Mouse (Mus musculus): ENCODE measurements around the gene Dhx16. TPM values are rescaled to one million over a fixed set of nuclear protein-coding genes. Genes with fewer than 3 reads are reported as not detected.
"Not testable (repeated sequence)": the region's sequence is repeated elsewhere in the genome, so short reads cannot be mapped to it uniquely, and the experiment has no call there.

The Dhx16 gene
- total RNA-seq, 2 experiments from 2014 or later: 37.4 to 38.8 TPM

- peak; percentile 96 for DNase-seq
Measured at GRCm38 (mm10) chr17:35919060-35919715, 39.6 kb downstream of the Dhx16 start.

GRCm38 (mm10) chr17:35919864-35920301 lies 40.3 kb downstream of the Dhx16 start:
- no peak for DNase-seq
- intact Hi-C loops (cut with DNase I): no loop called here

More at GRCm38 (mm10) chr17:35919060-35919715, 39.6 kb downstream of the Dhx16 start:
- intact Hi-C loops (cut with DNase I): no loop called here

GRCm38 (mm10) chr17:35920384-35920783 lies 40.8 kb downstream of the Dhx16 start:
- no peak for DNase-seq
- intact Hi-C loops (cut with DNase I): no loop called here

GRCm38 (mm10) chr17:35920862-35921562 lies 41.4 kb downstream of the Dhx16 start:
- DNase-seq: no peak
- intact Hi-C loops (cut with DNase I): no loop called here

GRCm38 (mm10) chr17:35921710-35922109 lies 42.1 kb downstream of the Dhx16 start:
- no peak for DNase-seq
- intact Hi-C loops (cut with DNase I): no loop called here

- intact Hi-C loops (cut with DNase I): no loop called here
- no peak for DNase-seq
Measured at GRCm38 (mm10) chr17:35922566-35922965, 42.9 kb downstream of the Dhx16 start.

- intact Hi-C loops (cut with DNase I): no loop called here
- DNase-seq: no peak
Measured at GRCm38 (mm10) chr17:35923281-35923680, 43.7 kb downstream of the Dhx16 start.

- DNase-seq: no peak
- intact Hi-C loops (cut with DNase I): loop anchor here (2.0 kb wide), 1 partner anchor 29 kb away; no protein-coding TSS in a partner anchor
Measured at GRCm38 (mm10) chr17:35927471-35927870, 47.9 kb downstream of the Dhx16 start.

- intact Hi-C loops (cut with DNase I): no loop called here
- no peak for DNase-seq
Measured at GRCm38 (mm10) chr17:35929534-35929933, 49.9 kb downstream of the Dhx16 start.

- intact Hi-C loops (cut with DNase I): no loop called here
- no peak for DNase-seq
Measured at GRCm38 (mm10) chr17:35930627-35931026, 51.0 kb downstream of the Dhx16 start.

GRCm38 (mm10) chr17:35932608-35933007 lies 53.0 kb downstream of the Dhx16 start:
- intact Hi-C loops (cut with DNase I): no loop called here
- DNase-seq: no peak

- DNase-seq; intact Hi-C loops (cut with DNase I): not testable (repeated sequence)
Measured at GRCm38 (mm10) chr17:35935763-35936162, 56.1 kb downstream of the Dhx16 start.

GRCm38 (mm10) chr17:35937700-35938348 lies 58.2 kb downstream of the Dhx16 start:
- intact Hi-C loops (cut with DNase I): no loop called here

GRCm38 (mm10) chr17:35939108-35939507 lies 59.5 kb downstream of the Dhx16 start:
- DNase-seq: no peak
- intact Hi-C loops (cut with DNase I): no loop called here

More at GRCm38 (mm10) chr17:35937700-35938348, 58.2 kb downstream of the Dhx16 start:
- peak; percentile 39 for DNase-seq

GRCm38 (mm10) chr17:35939941-35940340 lies 60.3 kb downstream of the Dhx16 start:
- intact Hi-C loops (cut with DNase I): no loop called here
- DNase-seq: no peak

Small RNA genes lying within 50 kb of the gene (microRNA-seq; reads per million reads assigned to microRNA genes)
- 2.4 reads per million for gene Gm28033
- gene Mir1894: not detected

Other genes starting within 250 kb of the Dhx16 start
- gene Mucl3, start 236.1 kb upstream of the Dhx16 start, total RNA-seq (2021): not detected
- 10 to 100 TPM; 51.5 to 53.3 TPM for gene Vars2, start 212.2 kb upstream of the Dhx16 start, total RNA-seq (2021)
- 10 to 100 TPM; 29.1 to 31.8 TPM for gene Gtf2h4, start 206.1 kb upstream of the Dhx16 start, total RNA-seq (2021)
- gene Ddr1, start 175.2 kb upstream of the Dhx16 start, total RNA-seq (2021): 10 to 100 TPM; 42.6 to 50.1 TPM
- 1 to 10 TPM; 4.8 to 5.1 TPM for gene Ier3, start 58.1 kb upstream of the Dhx16 start, total RNA-seq (2021)
- 100 to 1,000 TPM; 113 TPM for gene Flot1, start 56.6 kb upstream of the Dhx16 start, total RNA-seq (2021)
- 1,000 to 10,000 TPM; 2,525 to 2,580 TPM for gene Tubb5, start 41.5 kb upstream of the Dhx16 start, total RNA-seq (2021)
- gene Mdc1, start 38.3 kb upstream of the Dhx16 start, total RNA-seq (2021): 10 to 100 TPM; 30.1 to 30.4 TPM
- gene Nrm, start 18.5 kb upstream of the Dhx16 start, total RNA-seq (2021): 1 to 10 TPM; 6.1 to 7.0 TPM
- gene Ppp1r18, start 14.2 kb upstream of the Dhx16 start, total RNA-seq (2021): 10 to 100 TPM; 43.3 to 52.7 TPM
- 10 to 100 TPM; 59.8 to 69.2 TPM for gene 2310061I04Rik, start 17.6 kb downstream of the Dhx16 start, total RNA-seq (2021)
- gene Atat1, start 30.3 kb downstream of the Dhx16 start, total RNA-seq (2021): 100 to 1,000 TPM; 285 to 292 TPM
- gene Mrps18b, start 36.6 kb downstream of the Dhx16 start, total RNA-seq (2021): 10 to 100 TPM; 45.9 to 47.4 TPM
- gene Ppp1r10, start 36.6 kb downstream of the Dhx16 start, total RNA-seq (2021): 10 to 100 TPM; 75.1 to 76.5 TPM
- gene Abcf1, start 89.9 kb downstream of the Dhx16 start, total RNA-seq (2021): 10 to 100 TPM; 95.0 to 97.0 TPM
- 100 to 1,000 TPM in 1 of 2 experiments, 10 to 100 TPM in 1; 98.2 to 107 TPM for gene Gnl1, start 100.0 kb downstream of the Dhx16 start, total RNA-seq (2021)
- 10 to 100 TPM; 82.0 to 84.5 TPM for gene Prr3, start 100.4 kb downstream of the Dhx16 start, total RNA-seq (2021)
- gene H2-T24, start 140.7 kb downstream of the Dhx16 start, total RNA-seq (2021): under 1 TPM; 0.26 to 0.28 TPM
- gene H2-T23, start 153.0 kb downstream of the Dhx16 start, total RNA-seq (2021): 1 to 10 TPM; 2.4 to 3.0 TPM
- 1 to 10 TPM; 3.5 to 4.1 TPM for gene H2-T22, start 162.9 kb downstream of the Dhx16 start, total RNA-seq (2021)
- gene Gm6034, start 163.1 kb downstream of the Dhx16 start, total RNA-seq (2021): not detected
- not detected for gene Gm11127, start 178.6 kb downstream of the Dhx16 start, total RNA-seq (2021)
- gene Gm19684, start 241.9 kb downstream of the Dhx16 start, total RNA-seq (2021): not detected
- gene Gm7030, start 249.6 kb downstream of the Dhx16 start, total RNA-seq (2021): not detected